Comparison of ENCODE assay signal across 8 mouse cellular contexts in genomic region chr12:49106399-49107382, GRCm38 (mm10).
DNase-seq lines count a peak whose midpoint lies in the region.

No protein-coding gene starts in this region.

- DNase-seq in cerebellum, adult 18-20 months: peak; percentile 8 to 20
- no peak for DNase-seq in cerebellum, adult 11 months
- peak; percentile 17 for DNase-seq in R1 (ENCODE audit: low read depth, low spot score)
- DNase-seq in forelimb bud, embryonic 11.5 days (ENCODE audit: low read depth, low spot score): peak; percentile 9
- peak; percentile 32 to 81 for DNase-seq in layer of hippocampus, adult 18-20 months (ENCODE audit: low spot score in 2 of 2)
- peak; percentile 18 for DNase-seq in neural tube, embryonic 10.5 days (ENCODE audit: extremely low spot score, low spot score)
- no peak for DNase-seq in thymus, postnatal 36 days
- DNase-seq in lung, postnatal 36 days: no peak

Comparison
In these comparisons a context has a peak if more than half of its experiments do, and no peak if none do; other contexts are left out.
1. DNase-seq: peak in cerebellum, adult 18-20 months (2 of 2), R1 (single experiment), forelimb bud, embryonic 11.5 days (single experiment), layer of hippocampus, adult 18-20 months (2 of 2) and neural tube, embryonic 10.5 days (single experiment); none in cerebellum, adult 11 months (single experiment), thymus, postnatal 36 days (0 of 2) and lung, postnatal 36 days (single experiment).